Mouse (Mus musculus) ES-Bruce4 (cell line): ENCODE measurements at regions not wholly inside any gene's neighbourhood (a gene's known extent, or its start where the extent isn't known, plus 50 kb on each side); places are given as distances from the start of the nearest gene placed in this dataset.

Experiments used
- CTCF ChIP-seq: IDR thresholded peaks from one replicate; pipeline ENCODE4 v1.8.1; 2011; ENCODE audit warnings: low read depth, low read length
- POLR2A ChIP-seq: IDR thresholded peaks from one replicate; pipeline ENCODE4 v1.8.1; 2011; ENCODE audit warnings: low read length; ENCODE audit not compliant: insufficient read depth

- no peak for TF ChIP-seq CTCF
- no peak for TF ChIP-seq POLR2A
Observed at GRCm38 (mm10) chr1:83479111-83479510, 71.1 kb upstream of the Sphkap start.
